Mouse (Mus musculus): ENCODE data around the gene Fcrls. TPM values are rescaled to one million over a fixed set of nuclear protein-coding genes. Genes with fewer than 3 reads are reported as not detected.

The Fcrls gene
- 0.74 TPM for polyA plus RNA-seq (2014; fragmentation: Illumina TruSeq; extraction: RNeasy Lipid Tissue Mini Kit (QIAGEN cat#74804); ENCODE audit: low replicate concordance)

GRCm38 (mm10) chr3:87263436-87263835, at the start of gene Fcrls:
Gene Fcrls (minus strand): TSS chr3:87263738.

Other genes with a start within 250 kb of the Fcrls start
- gene Kirrel, start 89.0 kb downstream of the Fcrls start, polyA plus RNA-seq (2014; fragmentation: Illumina TruSeq; extraction: RNeasy Lipid Tissue Mini Kit (QIAGEN cat#74804); ENCODE audit: low replicate concordance): 1.0 TPM
- not detected for gene Cd5l, start 94.1 kb upstream of the Fcrls start, polyA plus RNA-seq (2014; fragmentation: Illumina TruSeq; extraction: RNeasy Lipid Tissue Mini Kit (QIAGEN cat#74804); ENCODE audit: low replicate concordance)
- gene Fcrl1, start 112.6 kb upstream of the Fcrls start, polyA plus RNA-seq (2014; fragmentation: Illumina TruSeq; extraction: RNeasy Lipid Tissue Mini Kit (QIAGEN cat#74804); ENCODE audit: low replicate concordance): 1.3 TPM
- gene Fcrl5, start 172.0 kb upstream of the Fcrls start, polyA plus RNA-seq (2014; fragmentation: Illumina TruSeq; extraction: RNeasy Lipid Tissue Mini Kit (QIAGEN cat#74804); ENCODE audit: low replicate concordance): 0.56 TPM